Mouse (Mus musculus) forebrain, embryonic 11.5 days (tissue): ENCODE measurements around the gene Map6. TPM values are rescaled to one million over a fixed set of nuclear protein-coding genes. Genes with fewer than 3 reads are reported as not detected.

Experiments used
- ATAC-seq: fragments of 200-750 bp; cut with Nextera tagmentation; replicated peaks from 2 replicates; pipeline ENCODE4 v1.8.0; 2017; ENCODE audit warnings: moderate TSS enrichment; ENCODE audit not compliant: low FRiP score
- DNase-seq: peaks from one replicate; pipeline ENCODE4 v3.0.0-alpha.2; 2017; ENCODE audit warnings: low spot score
- H3K27ac ChIP-seq: fragments of 300-500 bp; sonication (generic); 2 replicates; pipeline ENCODE4 v1.5.1; 2014; ENCODE audit warnings: low read depth, low read length
- H3K27me3 ChIP-seq: fragments of 300-500 bp; sonication (generic); 2 replicates; pipeline ENCODE4 v1.6.1; 2014; ENCODE audit warnings: mild to moderate bottlenecking, low read length, mixed read lengths; ENCODE audit not compliant: control insufficient read depth, insufficient read depth
- H3K36me3 ChIP-seq: fragments of 300-500 bp; sonication (generic); 2 replicates; pipeline ENCODE4 v1.6.1; 2014; ENCODE audit warnings: mild to moderate bottlenecking, low read length, moderate library complexity, mixed read lengths; ENCODE audit not compliant: control insufficient read depth, insufficient read depth
- H3K4me1 ChIP-seq: fragments of 300-500 bp; sonication (generic); replicated peaks from 2 replicates; pipeline ENCODE4 v1.6.1; 2014; ENCODE audit warnings: low read length, mixed read lengths; ENCODE audit not compliant: control insufficient read depth, insufficient read depth
- H3K4me2 ChIP-seq: fragments of 300-500 bp; sonication (generic); 2 replicates; pipeline ENCODE4 v1.6.1; 2014; ENCODE audit warnings: low read depth, mild to moderate bottlenecking, low read length, moderate library complexity, mixed read lengths; ENCODE audit not compliant: severe bottlenecking
- H3K4me3 ChIP-seq: fragments of 300-500 bp; sonication (generic); 2 replicates; pipeline ENCODE4 v1.5.1; 2014; ENCODE audit warnings: low read depth, low read length
- H3K9ac ChIP-seq: fragments of 300-500 bp; sonication (generic); 2 replicates; pipeline ENCODE4 v1.6.1; 2014; ENCODE audit warnings: low read length
- H3K9me3 ChIP-seq: fragments of 300-500 bp; sonication (generic); 2 replicates; pipeline ENCODE4 v1.6.1; 2016; ENCODE audit warnings: low read length, mixed read lengths; ENCODE audit not compliant: control insufficient read depth
- WGBS: fragments of 180-500 bp; shearing (Covaris S2); extraction: QIAGEN DNeasy Blood & Tissue Kit; methylation state at CpG from one replicate; pipeline ENCODE4 v1.1.7; 2014; 5-methylcytosine and 5-hydroxymethylcytosine counted together
- polyA plus RNA-seq: library from polyadenylated mRNA; unstranded; fragments of >200 nt; fragmentation: Nextera tagmentation; extraction: Ambion mirVana; gene quantifications from 2 replicates; pipeline ENCODE4 v1.2.1, GENCODE M21; 2014

The Map6 gene
- polyA plus RNA-seq, 1 experiment from 2014 or later, result 36.2 TPM

- 82% methylated on average over 8 of the region's 8 CpGs for WGBS
These were observed 22.8 kb downstream of the Map6 start for GRCm38 (mm10) chr7:99290008-99290407.

GRCm38 (mm10) chr7:99290925-99291324 is 23.7 kb downstream of the Map6 start:
- ATAC-seq, result no peak
- H3K4me2 ChIP-seq, result no peak overlapping the region

More at GRCm38 (mm10) chr7:99290008-99290407, 22.8 kb downstream of the Map6 start:
- H3K4me1 ChIP-seq, result peaks cover under 1% of the 10 kb centered on the region; the same call in 1 of the 2 replicates
- no peak overlapping the region for H3K27ac ChIP-seq
- DNase-seq (no peak), ATAC-seq (no peak)
- H3K27me3 ChIP-seq, result no peaks in the 10 kb centered on the region
- H3K4me2 ChIP-seq, result no peak overlapping the region
- no peak overlapping the region for H3K9ac ChIP-seq
- no peaks in the 10 kb centered on the region for H3K36me3 ChIP-seq
- no peak overlapping the region for H3K4me3 ChIP-seq
- H3K9me3 ChIP-seq, result 0 out of 2 replicates have a peak, but pooled peaks cover 2% of the 10 kb centered on the region

GRCm38 (mm10) chr7:99294198-99294780 is 27.0 kb downstream of the Map6 start:
- Histone ChIP-seq H3K4me2 (no peak overlapping the region), H3K9me3 (no peaks in the 10 kb centered on the region), H3K9ac (no peak overlapping the region), H3K4me3 (no peak overlapping the region), H3K27ac (no peak overlapping the region), H3K4me1 (peaks cover 3% of the 10 kb centered on the region; the same call in 1 of the 2 replicates), H3K27me3 (no peaks in the 10 kb centered on the region), H3K36me3 (no peaks in the 10 kb centered on the region)
- no peak for ATAC-seq
- WGBS, result 80% methylated on average over 2 of the region's 2 CpGs
- no peak for DNase-seq

More at GRCm38 (mm10) chr7:99290925-99291324, 23.7 kb downstream of the Map6 start:
- no peak overlapping the region for H3K27ac ChIP-seq
- no peaks in the 10 kb centered on the region for H3K36me3 ChIP-seq
- no peaks in the 10 kb centered on the region for H3K27me3 ChIP-seq
- 73% methylated on average over 6 of the region's 6 CpGs for WGBS
- DNase-seq, result no peak
- no peak overlapping the region for H3K4me3 ChIP-seq
- H3K4me1 ChIP-seq, result peaks cover 3% of the 10 kb centered on the region; the same call in 1 of the 2 replicates
- 0 out of 2 replicates have a peak, but pooled peaks cover 2% of the 10 kb centered on the region for H3K9me3 ChIP-seq
- no peak overlapping the region for H3K9ac ChIP-seq

GRCm38 (mm10) chr7:99295104-99295503 is 27.9 kb downstream of the Map6 start:
- no peak for ATAC-seq
- DNase-seq, result no peak
- no peak overlapping the region for H3K4me3 ChIP-seq
- H3K4me1 ChIP-seq, result peaks cover 3% of the 10 kb centered on the region; the same call in 1 of the 2 replicates
- H3K9ac ChIP-seq, result no peak overlapping the region
- H3K4me2 ChIP-seq, result no peak overlapping the region
- whole genome bisulfite sequencing, result 64% methylated on average over 8 of the region's 8 CpGs
- no peaks in the 10 kb centered on the region for H3K9me3 ChIP-seq
- H3K27ac ChIP-seq, result no peak overlapping the region
- H3K27me3 ChIP-seq, result no peaks in the 10 kb centered on the region
- no peaks in the 10 kb centered on the region for H3K36me3 ChIP-seq

GRCm38 (mm10) chr7:99300650-99301175 is 33.5 kb downstream of the Map6 start:
- ATAC-seq (no peak), DNase-seq (no peak)
- peaks cover 8% of the 10 kb centered on the region; the same call in 1 of the 2 replicates for H3K4me1 ChIP-seq
- H3K4me3 ChIP-seq, result no peak overlapping the region
- H3K4me2 ChIP-seq, result no peak overlapping the region
- H3K9ac ChIP-seq, result no peak overlapping the region
- no peak overlapping the region for H3K27ac ChIP-seq
- H3K36me3 ChIP-seq, result no peaks in the 10 kb centered on the region
- no peaks in the 10 kb centered on the region for H3K9me3 ChIP-seq
- 60% methylated on average over 3 of the region's 3 CpGs for whole genome bisulfite sequencing
- no peaks in the 10 kb centered on the region for H3K27me3 ChIP-seq

- no peaks in the 10 kb centered on the region for H3K36me3 ChIP-seq
- H3K4me2 ChIP-seq, result no peak overlapping the region
- no peaks in the 10 kb centered on the region for H3K27me3 ChIP-seq
- H3K27ac ChIP-seq, result peak overlapping the region; percentile 72
- H3K9me3 ChIP-seq, result no peaks in the 10 kb centered on the region
- ATAC-seq, result peak; percentile 64; the same call in 1 of the 2 replicates
- no peak overlapping the region for H3K4me3 ChIP-seq
- 26% methylated on average over 6 of the region's 6 CpGs for WGBS
- peak overlapping the region; percentile 2; the same call in 1 of the 2 replicates for H3K9ac ChIP-seq
- no peak for DNase-seq
- H3K4me1 ChIP-seq, result peaks cover 12% of the 10 kb centered on the region; the same call in 1 of the 2 replicates
These were observed 36.8 kb downstream of the Map6 start for GRCm38 (mm10) chr7:99304029-99304428.

GRCm38 (mm10) chr7:99304949-99305372 is 37.7 kb downstream of the Map6 start:
- H3K9ac ChIP-seq, result no peak overlapping the region

GRCm38 (mm10) chr7:99305688-99306087 is 38.4 kb downstream of the Map6 start:
- Histone ChIP-seq H3K4me2 (no peak overlapping the region), H3K9ac (no peak overlapping the region), H3K27me3 (no peaks in the 10 kb centered on the region), H3K36me3 (no peaks in the 10 kb centered on the region), H3K27ac (no peak overlapping the region), H3K4me3 (no peak overlapping the region), H3K4me1 (peaks cover 12% of the 10 kb centered on the region; the same call in 1 of the 2 replicates), H3K9me3 (no peaks in the 10 kb centered on the region)
- 88% methylated on average over 4 of the region's 4 CpGs for WGBS
- ATAC-seq, result no peak
- DNase-seq, result no peak

More at GRCm38 (mm10) chr7:99304949-99305372, 37.7 kb downstream of the Map6 start:
- Histone ChIP-seq H3K4me1 (peaks cover 12% of the 10 kb centered on the region; the same call in 1 of the 2 replicates), H3K4me3 (no peak overlapping the region), H3K9me3 (no peaks in the 10 kb centered on the region), H3K27ac (peak overlapping the region; percentile 12; the same call in 1 of the 2 replicates), H3K27me3 (no peaks in the 10 kb centered on the region), H3K36me3 (no peaks in the 10 kb centered on the region), H3K4me2 (no peak overlapping the region)
- peak; percentile 38; the same call in 1 of the 2 replicates for ATAC-seq
- no peak for DNase-seq
- WGBS, result 68% methylated on average over 5 of the region's 5 CpGs
